8 mouse cellular contexts compared by ENCODE assay signal in genomic region chr11:5761820-5762632, GRCm38 (mm10). TPM values are rescaled to one million over a fixed set of nuclear protein-coding genes. Genes with fewer than 3 reads are reported as not detected.
DNase-seq lines count a peak whose midpoint lies in the region; ATAC-seq and TF ChIP-seq lines count a peak whose summit lies in the region.

Gene Urgcp, minus strand, starts transcription at chr11:5762376.

- peak within 1 kb of the TSS; percentile 65 for H3K4me2 ChIP-seq in heart, embryonic 15.5 days
- H3K4me2 ChIP-seq in liver, embryonic 14.5 days (ENCODE audit: low read depth), result peak within 1 kb of the TSS; percentile 77
- H3K4me2 ChIP-seq in neural tube, embryonic 11.5 days (ENCODE audit: low read depth), result peak within 1 kb of the TSS; percentile 63
- peak within 1 kb of the TSS; percentile 69 for H3K4me2 ChIP-seq in stomach, postnatal 0 days (replicated peaks; ENCODE audit: low read depth)

- WGBS in forebrain, embryonic 10.5 days, result under 1% methylated on average over 68 of the region's 68 CpGs
- WGBS in heart, embryonic 15.5 days, result under 1% methylated on average over 68 of the region's 68 CpGs
- WGBS in liver, embryonic 14.5 days (ENCODE audit: insufficient replicate concordance), result under 1% methylated on average over 68 of the region's 68 CpGs
- under 1% methylated on average over 68 of the region's 68 CpGs for WGBS in neural tube, embryonic 11.5 days
- under 1% methylated on average over 68 of the region's 68 CpGs for WGBS in stomach, postnatal 0 days

- peaks cover 13% of the 10 kb centered on the region for H3K4me1 ChIP-seq in forebrain, embryonic 10.5 days
- H3K4me1 ChIP-seq in heart, embryonic 15.5 days (replicated peaks), result peaks cover 21% of the 10 kb centered on the region
- peaks cover 2 to 4% of the 10 kb centered on the region in 2 experiments; a peak in 2 of 4 replicates for H3K4me1 ChIP-seq in liver, embryonic 14.5 days (replicated peaks; ENCODE audit: control insufficient read depth in 2 of 2, insufficient read depth in 2 of 2, low read length in 1 of 2)
- 0 out of 2 replicates have a peak, but pooled peaks cover 4% of the 10 kb centered on the region for H3K4me1 ChIP-seq in neural tube, embryonic 11.5 days (ENCODE audit: control insufficient read depth, insufficient read depth, low read length)
- H3K4me1 ChIP-seq in stomach, postnatal 0 days (replicated peaks; ENCODE audit: control insufficient read depth, insufficient read depth), result no peaks in the 10 kb centered on the region

- peaks cover 19% of the 10 kb centered on the region for H3K36me3 ChIP-seq in forebrain, embryonic 10.5 days (replicated peaks)
- H3K36me3 ChIP-seq in heart, embryonic 15.5 days, result no peaks in the 10 kb centered on the region; the same call in 1 of the 2 replicates
- no peaks in the 10 kb centered on the region for H3K36me3 ChIP-seq in liver, embryonic 14.5 days (replicated peaks; ENCODE audit: control insufficient read depth, insufficient read depth, low read depth)
- no peaks in the 10 kb centered on the region for H3K36me3 ChIP-seq in neural tube, embryonic 11.5 days (ENCODE audit: control insufficient read depth, insufficient read depth, low read length)
- no peaks in the 10 kb centered on the region for H3K36me3 ChIP-seq in stomach, postnatal 0 days (ENCODE audit: control insufficient read depth, insufficient read depth, low read length)

- H3K4me3 ChIP-seq in forebrain, embryonic 10.5 days, result peak within 1 kb of the TSS; percentile 76
- peak within 1 kb of the TSS; percentile 78 for H3K4me3 ChIP-seq in heart, embryonic 15.5 days
- H3K4me3 ChIP-seq in liver, embryonic 14.5 days (ENCODE audit: insufficient read depth in 1 of 2, low read depth in 2 of 2, low read length in 2 of 2), result peak within 1 kb of the TSS; percentile 79 to 81
- H3K4me3 ChIP-seq in neural tube, embryonic 11.5 days (ENCODE audit: low read depth, low read length), result peak within 1 kb of the TSS; percentile 44
- H3K4me3 ChIP-seq in stomach, postnatal 0 days (ENCODE audit: low read depth, low read length), result peak within 1 kb of the TSS; percentile 70

- no peak for TF ChIP-seq CTCF in liver, embryonic 14.5 days (IDR thresholded peaks at IDR 0.05; ENCODE audit: low read depth)
- TF ChIP-seq CTCF in stomach, postnatal 0 days (IDR thresholded peaks at IDR 0.05; ENCODE audit: low read depth), result no peak; the same call in none of the 2 replicates

- H3K27me3 ChIP-seq in forebrain, embryonic 10.5 days (ENCODE audit: poor library complexity, severe bottlenecking), result no peaks in the 10 kb centered on the region
- H3K27me3 ChIP-seq in heart, embryonic 15.5 days, result no peaks in the 10 kb centered on the region
- no peaks in the 10 kb centered on the region for H3K27me3 ChIP-seq in liver, embryonic 14.5 days (ENCODE audit: control insufficient read depth, insufficient read depth, low read length)
- H3K27me3 ChIP-seq in neural tube, embryonic 11.5 days (ENCODE audit: control insufficient read depth, insufficient read depth, low read length), result no peaks in the 10 kb centered on the region
- H3K27me3 ChIP-seq in stomach, postnatal 0 days (ENCODE audit: control insufficient read depth, insufficient read depth, low read length), result no peaks in the 10 kb centered on the region

- no peaks in the 10 kb centered on the region for H3K9me3 ChIP-seq in forebrain, embryonic 10.5 days
- H3K9me3 ChIP-seq in heart, embryonic 15.5 days (replicated peaks), result no peaks in the 10 kb centered on the region
- H3K9me3 ChIP-seq in liver, embryonic 14.5 days (ENCODE audit: control insufficient read depth, low read length), result no peaks in the 10 kb centered on the region
- no peaks in the 10 kb centered on the region for H3K9me3 ChIP-seq in neural tube, embryonic 11.5 days (ENCODE audit: control insufficient read depth, low read length)
- no peaks in the 10 kb centered on the region for H3K9me3 ChIP-seq in stomach, postnatal 0 days (ENCODE audit: control insufficient read depth, low read length)

- peak; percentile 99 for ATAC-seq in heart, embryonic 15.5 days (replicated peaks; ENCODE audit: insufficient number of reproducible peaks, insufficient read depth, low FRiP score, low read depth)
- ATAC-seq in liver, embryonic 14.5 days (ENCODE audit: insufficient read depth), result peak; percentile 99
- peak; percentile 98 for ATAC-seq in neural tube, embryonic 11.5 days (ENCODE audit: insufficient read depth, low FRiP score, low TSS enrichment)
- ATAC-seq in stomach, postnatal 0 days (ENCODE audit: low FRiP score, low TSS enrichment), result peak; percentile 97

- peak within 1 kb of the TSS; percentile 96 for H3K27ac ChIP-seq in forebrain, embryonic 10.5 days
- peak within 1 kb of the TSS; percentile 98 for H3K27ac ChIP-seq in heart, embryonic 15.5 days
- H3K27ac ChIP-seq in liver, embryonic 14.5 days, result peak within 1 kb of the TSS; percentile 65
- H3K27ac ChIP-seq in neural tube, embryonic 11.5 days (ENCODE audit: low read depth, low read length), result peak within 1 kb of the TSS; percentile 88
- H3K27ac ChIP-seq in stomach, postnatal 0 days (replicated peaks), result peak within 1 kb of the TSS; percentile 98

- no peak for TF ChIP-seq EP300 in liver, embryonic 14.5 days (IDR thresholded peaks at IDR 0.05; ENCODE audit: low read depth)
- no peak for TF ChIP-seq EP300 in stomach, postnatal 0 days (optimal IDR thresholded peaks at IDR 0.05)

- peak; percentile 92 to 96 for DNase-seq in CD8-positive naive resting alpha-beta T cell, adult 2 months (ENCODE audit: low read depth in 2 of 2, low spot score in 2 of 2)
- peak; percentile 87 for DNase-seq in c-Kit-positive CD71-negative TER-119-negative erythroid progenitor cells, embryonic 14.5 days (ENCODE audit: low read depth)
- peak; percentile 98 for DNase-seq in forebrain, embryonic 10.5 days (ENCODE audit: extremely low spot score, low spot score)
- peak; percentile 95 to 96 for DNase-seq in kidney, postnatal 25 days
- peak; percentile 85 to 92 (median 86) for DNase-seq in liver, embryonic 14.5 days (ENCODE audit: low read depth in 3 of 3, low spot score in 3 of 3)
- peak; percentile 97 for DNase-seq in neural tube, embryonic 11.5 days (ENCODE audit: low spot score)
- peak; percentile 99 for DNase-seq in stomach, postnatal 0 days (ENCODE audit: low spot score)

- H3K9ac ChIP-seq in heart, embryonic 15.5 days, result peak within 1 kb of the TSS; percentile 73
- H3K9ac ChIP-seq in liver, embryonic 14.5 days (replicated peaks), result peak within 1 kb of the TSS; percentile 81
- peak within 1 kb of the TSS; percentile 54 for H3K9ac ChIP-seq in neural tube, embryonic 11.5 days (ENCODE audit: low read length)
- H3K9ac ChIP-seq in stomach, postnatal 0 days (ENCODE audit: low read length), result peak within 1 kb of the TSS; percentile 86

RNA-seq across cellular contexts. Expression of gene Urgcp, which starts in this region (rescaled TPM):
- 19.3 and 20.3 TPM in 2 replicates for polyA plus RNA-seq in forebrain, embryonic 10.5 days (2016; fragmentation: Nextera tagmentation; extraction: Ambion mirVana)
- 32.8 and 34.0 TPM in 2 replicates for polyA plus RNA-seq in heart, embryonic 15.5 days (2015; fragmentation: Nextera tagmentation; extraction: Ambion mirVana)
- polyA plus RNA-seq in liver, embryonic 14.5 days (2012; rRNA removed), result 2.9 and 3.5 TPM in 2 replicates
- polyA plus RNA-seq in liver, embryonic 14.5 days (2014; fragmentation: Nextera tagmentation; extraction: Ambion mirVana), result 4.7 and 6.3 TPM in 2 replicates
- 14.4 and 16.5 TPM in 2 replicates for polyA plus RNA-seq in neural tube, embryonic 11.5 days (2014; fragmentation: Nextera tagmentation; extraction: Ambion mirVana)
- polyA plus RNA-seq in stomach, postnatal 0 days (2015; fragmentation: Nextera tagmentation; extraction: Ambion mirVana), result 14.1 and 15.4 TPM in 2 replicates

Comparison
In these comparisons a context has a peak if more than half of its experiments do, and no peak if none do; other contexts are left out.
1. Peak in every context shown above with its lines: DNase-seq, ATAC-seq, H3K4me3 ChIP-seq and H3K27ac ChIP-seq.